Mouse (Mus musculus) olfactory bulb, adult 2 months (tissue): ENCODE data around the gene Chrna1. TPM values are rescaled to one million over a fixed set of nuclear protein-coding genes. Genes with fewer than 3 reads are reported as not detected.

Source experiments
- H3K27ac ChIP-seq: fragments of 200-500 bp; 2 replicates; pipeline ENCODE4 v1.5.1; 2012; ENCODE audit warnings: low read depth, low read length; ENCODE audit not compliant: insufficient read depth
- H3K4me1 ChIP-seq: fragments of 200-500 bp; 2 replicates; pipeline ENCODE4 v1.6.1; 2012; ENCODE audit warnings: low read length; ENCODE audit not compliant: control insufficient read depth, insufficient read depth
- H3K4me3 ChIP-seq: fragments of 200-500 bp; 2 replicates; pipeline ENCODE4 v1.5.1; 2012; ENCODE audit warnings: mild to moderate bottlenecking, low read depth, low read length, moderate library complexity; ENCODE audit not compliant: insufficient read depth
- CTCF ChIP-seq: fragments of 200-500 bp; IDR thresholded peaks from 2 replicates; pipeline ENCODE4 v1.5.1; 2012; ENCODE audit warnings: low read depth, mild to moderate bottlenecking, low read length, moderate library complexity; ENCODE audit not compliant: insufficient read depth
- POLR2A ChIP-seq: fragments of 200-500 bp; IDR thresholded peaks from 2 replicates; pipeline ENCODE4 v1.6.1; 2012; ENCODE audit warnings: mild to moderate bottlenecking, low read depth, low read length, moderate library complexity; ENCODE audit not compliant: insufficient read depth
- WGBS: fragments of 180-500 bp; shearing (Covaris S2); methylation state at CpG from one replicate; pipeline ENCODE4 v1.1.7; 2018; 5-methylcytosine and 5-hydroxymethylcytosine counted together
- polyA plus RNA-seq: library from polyadenylated mRNA; stranded (reverse); fragments of >200 nt; gene quantifications from 2 replicates; pipeline ENCODE4 v1.2.4, GENCODE M21; 2012; ENCODE audit warnings: low replicate concordance; ENCODE audit not compliant: missing spikeins, insufficient read depth, insufficient read length

The Chrna1 gene
- polyA plus RNA-seq, 1 experiment: not detected

DNA sequence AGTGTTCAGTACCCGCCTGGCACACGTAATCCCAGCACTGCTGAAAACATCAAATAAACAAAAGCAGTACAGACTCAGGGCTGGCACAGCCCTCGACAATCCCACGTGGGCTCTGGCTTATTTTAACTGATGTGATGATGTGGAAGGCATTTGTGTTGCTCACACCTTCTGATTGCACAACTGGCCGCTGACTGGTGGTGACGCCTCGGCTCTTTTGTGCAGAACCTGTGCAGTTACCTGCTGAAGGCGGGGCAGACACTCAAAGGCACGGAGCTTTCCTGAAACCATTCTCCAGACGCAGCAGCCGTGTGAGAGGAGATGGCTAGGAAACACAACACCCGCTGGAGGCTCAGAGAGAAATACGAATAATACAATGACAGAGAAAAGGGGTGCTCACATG is 41.5 kb downstream of the Chrna1 start:
- WGBS: 76% methylated on average over 13 of the region's 13 CpGs
- TF ChIP-seq CTCF: no peak
- TF ChIP-seq POLR2A: no peak
- no peak overlapping the region for H3K4me3 ChIP-seq
- H3K27ac ChIP-seq: no peak overlapping the region
- H3K4me1 ChIP-seq: no peaks in the 10 kb centered on the region; the same call in 1 of the 2 replicates

DNA sequence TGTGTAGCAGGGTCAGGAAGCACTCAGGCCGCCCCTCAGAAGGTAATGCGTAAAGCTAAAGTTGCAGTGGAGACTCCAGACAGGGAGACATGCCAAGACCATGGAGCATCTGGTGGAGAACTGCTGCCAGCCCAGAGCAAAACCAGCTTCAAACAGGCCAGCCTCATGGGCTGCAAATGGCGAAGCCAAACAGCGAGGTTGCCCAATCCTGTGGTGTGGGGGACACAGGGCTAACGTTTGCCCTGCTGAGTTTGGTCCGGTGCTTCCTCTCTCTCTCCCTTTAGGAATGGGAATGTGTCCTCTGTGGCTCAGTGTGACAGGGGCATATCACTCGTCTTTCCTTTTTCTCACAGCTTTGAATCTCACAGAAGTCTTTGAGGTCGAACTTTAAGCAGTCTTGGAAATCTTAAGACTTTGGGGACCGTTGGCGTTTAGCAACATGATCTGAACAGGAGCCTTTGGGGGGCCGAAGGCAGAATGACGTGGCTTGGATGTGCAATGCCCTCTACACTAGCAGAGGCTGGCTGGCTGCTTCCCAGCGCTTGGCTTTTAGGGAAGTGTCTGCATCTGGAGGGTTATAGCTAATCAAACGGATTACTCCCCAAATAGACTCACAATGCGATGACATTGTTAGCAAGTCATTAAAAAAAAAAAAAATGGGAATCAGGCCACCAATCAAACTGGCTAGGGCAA is 43.9 kb downstream of the Chrna1 start:
- 81% methylated on average over 15 of the region's 15 CpGs for WGBS
- no peaks in the 10 kb centered on the region; the same call in 1 of the 2 replicates for H3K4me1 ChIP-seq
- no peak overlapping the region for H3K27ac ChIP-seq
- no peak for TF ChIP-seq POLR2A
- no peak for TF ChIP-seq CTCF
- H3K4me3 ChIP-seq: no peak overlapping the region

DNA sequence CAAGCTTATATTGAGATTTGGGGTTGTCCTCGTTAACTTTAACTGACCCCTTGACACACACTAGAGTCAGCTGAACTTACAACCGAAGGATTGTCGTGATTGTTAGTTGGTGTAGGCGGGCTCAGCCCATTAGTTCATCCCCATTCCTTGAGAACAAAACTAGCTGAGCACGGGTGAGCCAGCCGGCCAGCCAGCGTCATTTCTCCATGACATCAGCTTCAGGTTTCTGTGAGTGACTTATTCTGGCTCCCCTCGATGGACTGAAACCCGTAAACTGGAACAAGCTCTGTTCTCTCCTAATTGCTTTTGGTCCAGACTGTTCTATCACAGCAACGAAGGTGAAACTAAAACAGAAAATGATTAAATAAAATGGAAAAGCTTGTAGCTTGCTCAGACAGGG is 45.4 kb downstream of the Chrna1 start:
- WGBS: 75% methylated on average over 10 of the region's 10 CpGs
- no peaks in the 10 kb centered on the region; the same call in 1 of the 2 replicates for H3K4me1 ChIP-seq

DNA sequence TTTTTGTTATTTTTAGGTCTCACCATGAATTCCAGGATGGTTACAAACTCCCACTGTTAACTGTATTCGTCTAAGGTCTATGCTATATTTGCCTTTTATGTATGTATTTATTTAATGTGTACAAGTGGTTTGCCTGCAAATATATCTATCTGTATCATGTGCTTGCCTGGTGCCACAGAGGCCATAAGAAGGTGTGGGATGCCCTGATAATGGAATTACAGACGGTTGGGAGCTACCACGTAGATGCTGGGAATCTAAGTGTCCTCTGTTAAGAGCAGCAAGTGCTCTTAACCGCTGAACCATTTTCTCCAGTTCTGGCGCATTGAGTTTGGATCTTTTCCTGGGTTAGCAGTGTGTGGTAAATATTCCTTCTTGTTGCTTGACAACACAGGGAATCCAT is 49.7 kb downstream of the Chrna1 start:
- Histone ChIP-seq H3K27ac (no peak overlapping the region), H3K4me1 (peaks cover 5% of the 10 kb centered on the region; the same call in 1 of the 2 replicates), H3K4me3 (no peak overlapping the region)
- TF ChIP-seq CTCF: no peak
- no peak for TF ChIP-seq POLR2A
- WGBS: 77% methylated on average over 5 of the region's 5 CpGs

More for the DNA sequence above, 45.4 kb downstream of the Chrna1 start:
- TF ChIP-seq POLR2A (no peak), CTCF (no peak)
- Histone ChIP-seq H3K4me3 (no peak overlapping the region), H3K27ac (no peak overlapping the region)

DNA sequence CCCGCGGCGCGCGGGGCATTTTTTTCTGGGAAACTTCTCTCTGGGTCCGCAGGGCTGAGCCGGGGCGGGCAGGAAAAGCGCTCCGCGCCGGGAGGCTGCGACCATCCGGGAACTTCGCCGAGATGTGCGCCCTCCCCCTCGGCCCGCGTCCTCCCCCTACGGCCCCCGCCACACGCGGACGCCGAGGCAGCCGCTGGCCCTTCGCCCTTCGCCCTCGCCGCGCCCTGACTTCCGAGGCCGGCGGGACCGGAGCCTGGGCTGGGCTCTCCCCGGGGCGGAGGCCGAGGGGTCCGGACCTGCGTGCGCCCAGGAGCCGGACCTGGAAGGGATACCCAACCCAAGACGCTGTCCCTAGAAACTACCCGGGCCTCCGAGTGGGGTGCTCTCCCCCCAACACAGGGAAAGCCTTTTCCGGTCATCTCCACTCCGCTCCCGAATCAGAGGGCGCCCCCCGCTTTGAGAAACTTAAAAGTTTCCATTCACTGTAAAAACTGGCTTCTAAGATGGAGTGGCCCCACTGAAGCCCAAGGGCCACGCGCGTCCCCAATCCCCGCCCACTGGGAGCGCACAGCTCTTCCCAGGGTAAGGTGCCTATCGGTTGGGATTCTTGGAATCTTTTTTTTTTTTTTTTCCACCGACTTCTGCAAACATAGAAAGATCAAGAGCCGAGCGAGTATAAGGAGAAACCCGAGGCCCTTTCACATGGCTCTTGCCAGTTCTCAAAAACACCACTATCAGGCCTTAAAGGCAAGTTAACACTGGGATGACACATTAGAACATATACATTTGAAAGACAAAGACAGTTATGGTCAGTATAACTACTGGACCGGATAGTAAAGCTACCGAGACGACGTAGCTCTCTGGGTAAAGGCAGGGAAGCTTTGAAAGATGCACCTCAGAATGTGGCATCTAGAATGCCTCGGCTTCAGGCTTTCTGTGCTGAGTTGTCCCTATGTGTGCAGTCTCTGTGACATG is 50.5 kb downstream of the Chrna1 start, which contains the start of gene Wipf1:
Wipf1 (minus strand) TSS at position 379 of the 975 bp plus-strand sequence.
- Histone ChIP-seq H3K4me1 (peaks cover 5% of the 10 kb centered on the region; the same call in 1 of the 2 replicates), H3K27ac (no peak within 1 kb of the TSS), H3K4me3 (peak within 1 kb of the TSS; percentile 61)
- 7% methylated on average over 66 of the region's 66 CpGs for WGBS
- no peak for TF ChIP-seq POLR2A
- TF ChIP-seq CTCF: no peak

DNA sequence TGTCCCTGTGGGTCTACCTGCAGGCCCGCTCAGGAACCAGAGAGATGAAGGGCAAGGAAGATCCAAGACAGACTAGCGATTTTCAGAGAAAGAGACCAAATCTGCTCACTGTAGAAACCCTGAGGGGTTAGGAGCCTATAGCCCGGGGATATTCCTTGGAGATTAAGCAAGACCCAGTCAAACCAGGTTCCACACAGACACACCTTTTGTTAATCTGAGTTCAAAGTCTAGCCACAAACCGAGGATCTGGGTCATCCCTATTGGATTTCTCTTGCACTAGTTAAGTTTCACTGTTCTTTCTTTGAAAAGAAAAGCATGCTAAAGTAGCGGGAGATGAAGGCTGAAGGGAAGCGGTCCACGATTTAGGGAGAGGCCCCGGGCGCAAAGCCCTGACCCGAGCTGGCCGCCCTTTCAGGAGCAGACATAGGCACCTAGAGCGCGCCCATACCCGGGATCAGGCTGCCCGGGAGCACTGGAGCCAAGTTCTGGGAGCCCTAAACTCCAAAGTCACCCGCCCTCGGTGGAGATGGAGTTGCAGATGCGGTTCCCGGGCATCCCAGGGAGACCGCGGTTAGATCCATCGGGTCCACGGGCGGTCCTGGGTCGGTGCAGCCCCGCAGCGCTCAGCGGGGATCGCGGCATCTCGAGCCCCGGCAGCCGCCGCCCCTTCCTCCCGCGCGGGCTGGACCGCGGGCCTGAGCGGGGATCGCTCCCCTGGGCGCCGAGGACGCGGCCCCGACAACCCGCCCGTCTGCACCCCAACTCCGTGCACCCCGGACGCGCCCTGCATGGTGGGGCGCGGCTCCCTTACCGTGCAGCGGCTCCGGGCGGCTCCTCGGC is 51.4 kb downstream of the Chrna1 start:
- H3K4me3 ChIP-seq: peak overlapping the region; percentile 61
- no peak for TF ChIP-seq POLR2A
- no peak for TF ChIP-seq CTCF
- 6% methylated on average over 56 of the region's 59 CpGs for WGBS
- H3K27ac ChIP-seq: no peak overlapping the region
- peaks cover 5% of the 10 kb centered on the region; the same call in 1 of the 2 replicates for H3K4me1 ChIP-seq

DNA sequence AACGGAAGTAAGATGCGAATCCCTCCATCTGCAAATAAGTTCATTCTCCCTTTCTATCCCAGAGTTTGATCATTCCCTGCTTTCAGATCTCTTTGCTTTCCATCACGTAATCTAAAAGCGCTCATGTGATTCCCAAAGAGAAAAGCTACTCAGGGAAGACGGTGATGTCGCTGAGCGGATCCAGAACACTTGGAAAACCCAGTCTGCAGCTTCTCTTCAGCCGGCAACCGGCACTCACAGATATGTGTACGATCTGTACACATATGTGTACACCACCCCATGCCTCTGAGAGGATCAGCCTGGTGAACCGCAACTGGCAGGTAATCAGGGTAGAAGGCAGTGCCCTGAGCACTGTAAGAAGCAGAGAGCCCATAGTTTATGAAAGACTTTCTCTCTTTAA is 52.2 kb downstream of the Chrna1 start:
- TF ChIP-seq POLR2A: no peak
- TF ChIP-seq CTCF: no peak
- 90% methylated on average over 11 of the region's 11 CpGs for WGBS
- Histone ChIP-seq H3K4me3 (no peak overlapping the region), H3K27ac (0 out of 2 replicates have a peak overlapping the region, but pooled peaks have one; percentile 6), H3K4me1 (peaks cover 5% of the 10 kb centered on the region; the same call in 1 of the 2 replicates)

DNA sequence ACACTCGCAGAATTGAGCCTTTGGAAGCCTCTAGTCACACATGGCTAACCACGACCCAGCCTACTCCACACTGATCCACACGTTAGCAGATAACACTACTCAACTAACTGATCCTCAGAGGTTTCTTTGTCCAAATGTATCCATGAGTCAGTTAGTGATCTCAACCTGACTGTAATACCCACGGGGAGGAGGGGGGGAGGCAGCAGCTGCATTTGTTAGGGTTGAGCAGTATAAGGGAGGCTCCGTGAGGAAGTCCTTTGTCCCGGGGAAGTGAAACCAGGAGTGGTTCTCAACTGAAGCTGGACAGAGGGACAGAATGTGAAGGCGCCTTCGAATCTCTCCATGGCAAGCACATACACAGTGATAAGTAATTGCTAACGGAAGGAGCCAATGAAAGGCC is 53.4 kb downstream of the Chrna1 start:
- Histone ChIP-seq H3K4me3 (no peak overlapping the region), H3K27ac (no peak overlapping the region), H3K4me1 (peaks cover 5% of the 10 kb centered on the region; the same call in 1 of the 2 replicates)
- no peak for TF ChIP-seq POLR2A
- TF ChIP-seq CTCF: no peak
- 78% methylated on average over 9 of the region's 9 CpGs for WGBS
